Mouse (Mus musculus) gastrocnemius, postnatal 4 days (tissue): ENCODE measurements at regions not wholly inside any gene's neighbourhood (a gene's known extent, or its start where the extent isn't known, plus 50 kb on each side); places are given as distances from the start of the nearest gene placed in this dataset.

ENCODE experiments used
- DNase-seq, 2 experiments: peaks; one replicate each; pipeline ENCODE4 v3.0.0; 2021 to 2022; ENCODE audit warnings: low spot score in 2 of 2, mixed read lengths in 2 of 2

GRCm38 (mm10) chr2:159501039-159501438, 706.4 kb downstream of the Dhx35 start:
- DNase-seq, result no peak

GRCm38 (mm10) chr2:159519066-159519465, 724.5 kb downstream of the Dhx35 start:
- no peak for DNase-seq

GRCm38 (mm10) chr2:159523739-159524138, 729.1 kb downstream of the Dhx35 start:
- no peak for DNase-seq

GRCm38 (mm10) chr2:159534951-159535350, 740.3 kb downstream of the Dhx35 start:
- DNase-seq, result peak; percentile 26 to 57

- DNase-seq, result no peak
These were observed 744.7 kb downstream of the Dhx35 start for GRCm38 (mm10) chr2:159539261-159539660.

- DNase-seq, result no peak
These were observed 763.0 kb downstream of the Dhx35 start for GRCm38 (mm10) chr2:159557567-159557966.

GRCm38 (mm10) chr2:159565255-159565654, 768.7 kb downstream of the Gm826 start:
- DNase-seq, result no peak

- no peak for DNase-seq
These were observed 768.0 kb downstream of the Gm826 start for GRCm38 (mm10) chr2:159565921-159566320.

- DNase-seq, result peak; percentile 55 to 77
These were observed 767.5 kb downstream of the Gm826 start for GRCm38 (mm10) chr2:159566461-159566860.

- no peak for DNase-seq
These were observed 765.6 kb downstream of the Gm826 start for GRCm38 (mm10) chr2:159568391-159568790.

GRCm38 (mm10) chr2:159571862-159572261, 762.1 kb downstream of the Gm826 start:
- DNase-seq, result no peak

GRCm38 (mm10) chr2:159575271-159575670, 758.7 kb downstream of the Gm826 start:
- DNase-seq, result no peak

GRCm38 (mm10) chr2:159583103-159583502, 750.9 kb downstream of the Gm826 start:
- DNase-seq, result no peak

GRCm38 (mm10) chr2:159584641-159585040, 749.3 kb downstream of the Gm826 start:
- DNase-seq, result no peak

GRCm38 (mm10) chr2:159586697-159587473, 747.1 kb downstream of the Gm826 start:
- DNase-seq, result no peak

GRCm38 (mm10) chr2:159591396-159592124, 742.4 kb downstream of the Gm826 start:
- no peak for DNase-seq

GRCm38 (mm10) chr2:159592841-159593240, 741.1 kb downstream of the Gm826 start:
- DNase-seq, result no peak

GRCm38 (mm10) chr2:159596285-159596684, 737.7 kb downstream of the Gm826 start:
- no peak for DNase-seq

- no peak for DNase-seq
These were observed 735.9 kb downstream of the Gm826 start for GRCm38 (mm10) chr2:159598080-159598479.

- no peak for DNase-seq
These were observed 726.8 kb downstream of the Gm826 start for GRCm38 (mm10) chr2:159607191-159607590.

- DNase-seq, result no peak
These were observed 723.5 kb downstream of the Gm826 start for GRCm38 (mm10) chr2:159610451-159610850.

GRCm38 (mm10) chr2:159616685-159617084, 717.3 kb downstream of the Gm826 start:
- DNase-seq, result no peak

GRCm38 (mm10) chr2:159621261-159621660, 712.7 kb downstream of the Gm826 start:
- DNase-seq, result no peak
